Mouse (Mus musculus): ENCODE data around the gene Tango2.

DNA sequence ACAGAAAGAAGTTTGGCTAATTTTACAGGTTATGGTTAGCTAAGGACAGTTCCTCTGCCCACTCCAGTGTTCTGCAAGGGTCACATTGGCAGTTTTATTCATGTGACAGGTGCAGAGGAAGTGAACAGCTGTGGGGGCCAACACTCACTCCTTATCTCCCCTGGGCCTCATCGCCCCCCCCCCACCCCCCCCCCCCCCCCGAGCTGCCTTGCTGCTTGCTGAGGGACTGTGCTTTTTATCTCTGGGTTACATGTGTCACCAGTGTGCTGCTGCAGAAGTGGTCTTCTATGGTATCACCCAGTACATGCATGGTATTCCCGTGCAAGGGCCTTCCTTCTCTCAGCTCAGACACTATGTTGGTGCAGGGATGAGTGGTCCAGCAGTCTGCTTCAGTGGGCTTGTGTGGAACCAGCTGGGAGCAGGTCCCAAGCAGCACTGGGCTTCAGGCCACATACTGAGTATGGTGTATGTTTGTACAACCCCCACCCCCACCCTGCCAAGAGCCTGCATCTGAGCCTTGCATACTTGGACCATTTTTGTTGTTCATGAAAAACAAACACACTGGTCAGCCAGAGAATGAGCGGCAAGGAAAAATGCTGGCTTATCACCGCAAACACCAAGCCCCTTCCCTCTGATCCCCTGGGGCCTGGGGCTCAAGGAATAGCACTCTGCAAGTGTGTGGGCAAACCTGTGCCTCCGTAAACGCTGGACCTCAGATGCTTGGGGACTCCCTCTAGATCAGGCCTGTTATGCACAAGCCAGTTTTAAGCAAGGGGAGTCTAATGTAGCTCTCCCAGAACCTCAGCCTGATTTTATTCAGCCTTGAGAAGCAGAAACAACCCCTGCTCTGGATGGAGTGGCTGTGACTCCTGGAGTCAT is 40.0 kb upstream of the Tango2 start:
- TF ChIP-seq CTCF (IDR thresholded peaks at IDR 0.05; ENCODE audit: control insufficient read depth, insufficient read depth, insufficient read length) (no peak), FOSL1 (IDR thresholded peaks at IDR 0.05; ENCODE audit: insufficient read depth, low read length, poor library complexity, severe bottlenecking) (no peak), MAX (IDR thresholded peaks at IDR 0.05) (no peak), USF1 (IDR thresholded peaks at IDR 0.05; ENCODE audit: low read depth) (no peak), CEBPB (IDR thresholded peaks at IDR 0.05; ENCODE audit: low read depth) (no peak), MYOG (IDR thresholded peaks at IDR 0.05; ENCODE audit: control insufficient read depth, extremely low read depth, insufficient read length) (no peak)
